ENCODE assay signal across 26 mouse cellular contexts in genomic region chr17:71870232-71870621, GRCm38 (mm10).
A peak's percentile ranks its signal among the peaks of the same experiment; 100 is the strongest.
DNase-seq lines count a peak whose midpoint lies in the region; ATAC-seq lines count a peak whose summit lies in the region.
"Had no signal": no experiment of that assay in that cellular context is flagged by ENCODE, and none has a peak within 500 bp of the region (broad histone marks: within the 10 kb centered on the region; RNA-seq: fewer than 3 reads in every experiment).

No protein-coding gene starts in this region.

- peaks cover 4% of the 10 kb centered on the region; the same call in 1 of the 2 replicates for H3K9me3 ChIP-seq in heart, embryonic 12.5 days (replicated peaks)
- H3K9me3 ChIP-seq in midbrain, embryonic 11.5 days (ENCODE audit: control insufficient read depth, low read length): no peaks in the 10 kb centered on the region
- H3K9me3 ChIP-seq in midbrain, embryonic 10.5 days (replicated peaks): no peaks in the 10 kb centered on the region
- no peaks in the 10 kb centered on the region for H3K9me3 ChIP-seq in embryonic facial prominence, embryonic 10.5 days
- H3K9me3 ChIP-seq: embryonic facial prominence, embryonic 15.5 days; forebrain, embryonic 13.5 days; heart, embryonic 15.5 days; kidney, embryonic 15.5 days; limb, embryonic 15.5 days; liver, embryonic 13.5 days; neural tube, embryonic 13.5 days had no signal

- H3K4me2 ChIP-seq in heart, embryonic 12.5 days: peak overlapping the region; percentile 84
- H3K4me2 ChIP-seq in midbrain, embryonic 11.5 days: no peak overlapping the region

- WGBS in heart, embryonic 12.5 days: 80% methylated on average over 8 of the region's 8 CpGs
- WGBS in midbrain, embryonic 11.5 days: 89% methylated on average over 7 of the region's 8 CpGs
- 87% methylated on average over 8 of the region's 8 CpGs for WGBS in midbrain, embryonic 10.5 days
- WGBS in embryonic facial prominence, embryonic 10.5 days: 86% methylated on average over 8 of the region's 8 CpGs

- no peaks in the 10 kb centered on the region for H3K36me3 ChIP-seq in heart, embryonic 12.5 days
- H3K36me3 ChIP-seq in midbrain, embryonic 11.5 days (ENCODE audit: control insufficient read depth, insufficient read depth, low read length): no peaks in the 10 kb centered on the region
- H3K36me3 ChIP-seq in midbrain, embryonic 10.5 days: no peaks in the 10 kb centered on the region
- H3K36me3 ChIP-seq in embryonic facial prominence, embryonic 10.5 days (replicated peaks): no peaks in the 10 kb centered on the region
- H3K36me3 ChIP-seq: embryonic facial prominence, embryonic 15.5 days; G1E; heart, embryonic 15.5 days; kidney, embryonic 15.5 days; limb, embryonic 15.5 days; liver, embryonic 13.5 days; neural tube, embryonic 13.5 days had no signal

- no peak overlapping the region for H3K4me3 ChIP-seq in heart, embryonic 12.5 days
- no peak overlapping the region for H3K4me3 ChIP-seq in midbrain, embryonic 11.5 days (ENCODE audit: low read depth, low read length)
- H3K4me3 ChIP-seq in midbrain, embryonic 10.5 days: no peak overlapping the region
- no peak overlapping the region; the same call in 1 of the 2 replicates for H3K4me3 ChIP-seq in embryonic facial prominence, embryonic 10.5 days
- H3K4me3 ChIP-seq: myocyte had no signal

- H3K27me3 ChIP-seq in heart, embryonic 12.5 days (replicated peaks): no peaks in the 10 kb centered on the region
- H3K27me3 ChIP-seq in midbrain, embryonic 11.5 days (ENCODE audit: control insufficient read depth, insufficient read depth, low read length): peaks cover 2% of the 10 kb centered on the region; the same call in 1 of the 2 replicates
- peaks cover 18% of the 10 kb centered on the region for H3K27me3 ChIP-seq in midbrain, embryonic 10.5 days (ENCODE audit: low read depth, poor library complexity, severe bottlenecking)
- H3K27me3 ChIP-seq in embryonic facial prominence, embryonic 10.5 days (replicated peaks; ENCODE audit: low read depth, poor library complexity, severe bottlenecking): peaks cover 20% of the 10 kb centered on the region
- H3K27me3 ChIP-seq: CH12.LX; embryonic facial prominence, embryonic 15.5 days; forebrain, embryonic 13.5 days; heart, embryonic 15.5 days; kidney, embryonic 15.5 days had no signal

- H3K27ac ChIP-seq in heart, embryonic 12.5 days (ENCODE audit: poor library complexity, severe bottlenecking): no peak overlapping the region
- no peak overlapping the region for H3K27ac ChIP-seq in midbrain, embryonic 11.5 days (ENCODE audit: low read depth, low read length)
- no peak overlapping the region for H3K27ac ChIP-seq in midbrain, embryonic 10.5 days (replicated peaks)
- H3K27ac ChIP-seq in embryonic facial prominence, embryonic 10.5 days (replicated peaks): 0 out of 2 replicates have a peak overlapping the region, but pooled peaks have one; percentile 92
- H3K27ac ChIP-seq: embryonic facial prominence, embryonic 15.5 days; forebrain, embryonic 13.5 days; gastrocnemius, adult 2 months; heart, embryonic 15.5 days; hindbrain, embryonic 14.5 days; kidney, embryonic 15.5 days; limb, embryonic 15.5 days; liver, embryonic 13.5 days; macrophage; neural tube, embryonic 13.5 days had no signal

- intact Hi-C loops in heart, postnatal 14 days (cut with DNase I): loop anchor here (10.0 kb wide), 2 partner anchors 315 to 915 kb away; partner anchors contain the start of gene Spdya

- H3K9ac ChIP-seq in heart, embryonic 12.5 days: no peak overlapping the region
- H3K9ac ChIP-seq in midbrain, embryonic 11.5 days (ENCODE audit: low read length): no peak overlapping the region

- DNase-seq in embryo, embryonic 10.5 days (ENCODE audit: low spot score): peak; percentile 14
- no peak for DNase-seq in embryo, embryonic 10 days (ENCODE audit: low spot score)
- no peak for DNase-seq in heart, postnatal 14 days
- DNase-seq in midbrain, embryonic 11.5 days (ENCODE audit: low spot score, missing footprints): peak; percentile 87
- DNase-seq in midbrain, embryonic 10.5 days (ENCODE audit: low spot score): no peak
- DNase-seq in embryonic facial prominence, embryonic 10.5 days (ENCODE audit: low spot score): no peak
- DNase-seq: adrenal gland, adult 8-10 months; cerebellum, adult 8-10 months; kidney, adult 18-20 months; liver, embryonic 13.5 days; lung, postnatal 10 days; retina, postnatal 1 day; thymus, postnatal 14 days had no signal

- H3K4me1 ChIP-seq in heart, embryonic 12.5 days (replicated peaks): no peaks in the 10 kb centered on the region; the same call in 1 of the 2 replicates
- H3K4me1 ChIP-seq in midbrain, embryonic 11.5 days (ENCODE audit: control insufficient read depth, insufficient read depth, low read length): peaks cover 5% of the 10 kb centered on the region
- H3K4me1 ChIP-seq in midbrain, embryonic 10.5 days: peaks cover 12% of the 10 kb centered on the region
- peaks cover 10% of the 10 kb centered on the region; the same call in 1 of the 2 replicates for H3K4me1 ChIP-seq in embryonic facial prominence, embryonic 10.5 days
- H3K4me1 ChIP-seq: liver, embryonic 13.5 days had no signal

- ATAC-seq in heart, embryonic 12.5 days (ENCODE audit: insufficient number of reproducible peaks, low FRiP score): no peak
- no peak for ATAC-seq in midbrain, embryonic 11.5 days (ENCODE audit: low FRiP score)

Comparison
In these comparisons a context has a peak if more than half of its experiments do, and no peak if none do; other contexts are left out.
1. DNase-seq: peak in embryo, embryonic 10.5 days (single experiment) and midbrain, embryonic 11.5 days (single experiment); none in embryo, embryonic 10 days (single experiment), heart, postnatal 14 days (0 of 2), midbrain, embryonic 10.5 days (single experiment) and embryonic facial prominence, embryonic 10.5 days (single experiment).